Mouse (Mus musculus) liver, embryonic 18 days (tissue): ENCODE data around the gene Cwf19l2. TPM values are rescaled to one million over a fixed set of nuclear protein-coding genes. Genes with fewer than 3 reads are reported as not detected.

Source experiments
- polyA plus RNA-seq: library from polyadenylated mRNA; depleted of rRNA; stranded (reverse); fragments of >200 nt; gene quantifications from 2 replicates; pipeline ENCODE4 v1.2.3, GENCODE M21; 2012; rRNA removed

Cwf19l2 gene
- 1.7 and 1.8 TPM in 2 replicates for polyA plus RNA-seq

DNA sequence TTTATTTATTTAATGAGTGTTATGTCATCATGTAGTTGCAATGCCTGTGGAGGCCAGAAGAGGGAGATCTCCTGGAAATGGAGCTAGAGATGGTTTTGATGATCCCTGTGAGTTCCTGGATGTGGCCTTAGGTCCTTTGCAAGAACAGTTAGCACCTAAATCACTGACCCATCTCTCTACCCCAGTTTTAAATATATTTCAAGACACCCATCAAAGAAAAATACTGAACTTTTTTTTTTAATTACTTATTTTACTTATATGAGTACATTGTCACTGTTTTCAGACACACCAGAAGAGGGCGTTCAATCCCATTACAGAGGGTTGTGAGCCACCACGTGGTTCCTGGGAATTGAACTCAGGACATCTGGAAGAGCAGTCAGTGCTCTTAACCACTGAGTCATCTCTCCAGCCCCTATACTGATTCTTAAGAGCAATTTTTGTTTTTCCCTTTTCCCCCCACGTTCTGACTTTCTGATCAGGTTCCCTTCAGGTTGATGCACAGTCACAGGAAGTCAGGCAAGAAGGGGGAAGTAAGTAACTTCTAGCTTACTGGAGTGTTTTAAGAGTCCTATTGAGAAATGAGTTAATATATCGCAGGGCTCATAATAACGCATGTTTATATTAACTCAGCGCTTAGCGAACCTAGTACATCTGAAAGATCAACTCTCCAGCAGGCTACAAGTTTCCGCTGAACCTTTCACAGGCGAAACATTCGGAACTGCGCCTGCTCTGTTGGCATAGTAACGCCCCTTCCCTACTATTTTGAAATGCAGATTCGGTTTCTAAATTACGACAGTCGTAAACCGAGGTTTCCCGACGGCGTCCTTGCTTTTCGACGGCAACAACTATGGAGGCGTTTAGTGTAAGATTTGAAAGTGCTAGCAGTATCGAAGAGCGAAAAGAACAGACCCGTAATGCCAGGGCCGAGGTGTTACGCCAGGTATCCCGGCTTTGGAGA, at the start of gene Cwf19l2:
Cwf19l2 (plus strand) TSS at position 342 of the 958 bp plus-strand sequence.

Other genes with a start within 250 kb of the Cwf19l2 start
- 3.1 and 3.7 TPM in 2 replicates for gene Alkbh8, start 68.5 kb upstream of the Cwf19l2 start, polyA plus RNA-seq
- gene Gucy1a2, start 129.2 kb downstream of the Cwf19l2 start, polyA plus RNA-seq, result 0.10 and 0.13 TPM in 2 replicates